Mouse (Mus musculus): Measurements from ENCODE around the gene Ahcyl2. TPM values are rescaled to one million over a fixed set of nuclear protein-coding genes. Genes with fewer than 3 reads are reported as not detected.

Ahcyl2 gene
- polyA plus RNA-seq, 2 experiments = 20.8 to 23.3 TPM

GRCm38 (mm10) chr6:29821770-29822169 is 54.0 kb downstream of the Ahcyl2 start:
- Histone ChIP-seq H3K27ac (replicated peaks; ENCODE audit: low read depth, low read length) (no peak overlapping the region), H3K9me3 (ENCODE audit: control insufficient read depth, low read length) (no peaks in the 10 kb centered on the region), H3K9ac (ENCODE audit: low read depth, low read length, severe bottlenecking) (no peak overlapping the region), H3K4me2 (replicated peaks; ENCODE audit: low read depth, low read length, severe bottlenecking) (no peak overlapping the region), H3K36me3 (ENCODE audit: control insufficient read depth, insufficient read depth, low read length) (0 out of 2 replicates have a peak, but pooled peaks cover 4% of the 10 kb centered on the region), H3K4me3 (replicated peaks; ENCODE audit: low read length) (no peak overlapping the region), H3K4me1 (ENCODE audit: control insufficient read depth, insufficient read depth, low read length) (no peaks in the 10 kb centered on the region), H3K27me3 (ENCODE audit: control insufficient read depth, insufficient read depth, low read length) (no peaks in the 10 kb centered on the region)
- DNase-seq (ENCODE audit: low spot score) (no peak), ATAC-seq (ENCODE audit: low FRiP score, low read depth) (no peak)
- no peak for TF ChIP-seq POLR2A (IDR thresholded peaks at IDR 0.05; ENCODE audit: borderline replicate concordance, extremely low read depth, insufficient read depth, insufficient read length)
- WGBS = 68% methylated on average over 1 of the region's 1 CpGs

GRCm38 (mm10) chr6:29825302-29825701 is 57.5 kb downstream of the Ahcyl2 start:
- WGBS = 53% methylated on average over 2 of the region's 2 CpGs
- Histone ChIP-seq H3K27ac (replicated peaks; ENCODE audit: low read depth, low read length) (no peak overlapping the region), H3K9ac (ENCODE audit: low read depth, low read length, severe bottlenecking) (no peak overlapping the region), H3K36me3 (ENCODE audit: control insufficient read depth, insufficient read depth, low read length) (0 out of 2 replicates have a peak, but pooled peaks cover 4% of the 10 kb centered on the region), H3K4me2 (replicated peaks; ENCODE audit: low read depth, low read length, severe bottlenecking) (no peak overlapping the region), H3K9me3 (ENCODE audit: control insufficient read depth, low read length) (no peaks in the 10 kb centered on the region), H3K4me3 (replicated peaks; ENCODE audit: low read length) (no peak overlapping the region), H3K27me3 (ENCODE audit: control insufficient read depth, insufficient read depth, low read length) (no peaks in the 10 kb centered on the region), H3K4me1 (ENCODE audit: control insufficient read depth, insufficient read depth, low read length) (no peaks in the 10 kb centered on the region)
- no peak for TF ChIP-seq POLR2A (IDR thresholded peaks at IDR 0.05; ENCODE audit: borderline replicate concordance, extremely low read depth, insufficient read depth, insufficient read length)
- no peak for DNase-seq (ENCODE audit: low spot score)
- ATAC-seq (ENCODE audit: low FRiP score, low read depth) = no peak

- no peak overlapping the region for H3K9ac ChIP-seq (ENCODE audit: low read depth, low read length, severe bottlenecking)
- DNase-seq (ENCODE audit: low spot score) (no peak), ATAC-seq (ENCODE audit: low FRiP score, low read depth) (no peak)
- TF ChIP-seq POLR2A (IDR thresholded peaks at IDR 0.05; ENCODE audit: borderline replicate concordance, extremely low read depth, insufficient read depth, insufficient read length) = no peak
- no peaks in the 10 kb centered on the region for H3K27me3 ChIP-seq (ENCODE audit: control insufficient read depth, insufficient read depth, low read length)
- H3K4me2 ChIP-seq (replicated peaks; ENCODE audit: low read depth, low read length, severe bottlenecking) = no peak overlapping the region
- WGBS = 79% methylated on average over 5 of the region's 5 CpGs
- H3K4me1 ChIP-seq (ENCODE audit: control insufficient read depth, insufficient read depth, low read length) = no peaks in the 10 kb centered on the region
- H3K9me3 ChIP-seq (ENCODE audit: control insufficient read depth, low read length) = no peaks in the 10 kb centered on the region
- no peak overlapping the region for H3K27ac ChIP-seq (replicated peaks; ENCODE audit: low read depth, low read length)
- H3K36me3 ChIP-seq (ENCODE audit: control insufficient read depth, insufficient read depth, low read length) = 0 out of 2 replicates have a peak, but pooled peaks cover 2% of the 10 kb centered on the region
- H3K4me3 ChIP-seq (replicated peaks; ENCODE audit: low read length) = no peak overlapping the region
Observed at GRCm38 (mm10) chr6:29827291-29828242, 59.8 kb downstream of the Ahcyl2 start.

GRCm38 (mm10) chr6:29828574-29829234 is 60.9 kb downstream of the Ahcyl2 start:
- H3K9me3 ChIP-seq (ENCODE audit: control insufficient read depth, low read length) = no peaks in the 10 kb centered on the region
- no peak overlapping the region for H3K27ac ChIP-seq (replicated peaks; ENCODE audit: low read depth, low read length)
- DNase-seq (ENCODE audit: low spot score) = no peak
- no peaks in the 10 kb centered on the region for H3K36me3 ChIP-seq (ENCODE audit: control insufficient read depth, insufficient read depth, low read length)
- no peak for ATAC-seq (ENCODE audit: low FRiP score, low read depth)
- TF ChIP-seq POLR2A (IDR thresholded peaks at IDR 0.05; ENCODE audit: borderline replicate concordance, extremely low read depth, insufficient read depth, insufficient read length) = no peak
- no peaks in the 10 kb centered on the region for H3K4me1 ChIP-seq (ENCODE audit: control insufficient read depth, insufficient read depth, low read length)
- WGBS = 68% methylated on average over 3 of the region's 3 CpGs
- no peak overlapping the region for H3K4me3 ChIP-seq (replicated peaks; ENCODE audit: low read length)
- no peaks in the 10 kb centered on the region for H3K27me3 ChIP-seq (ENCODE audit: control insufficient read depth, insufficient read depth, low read length)
- no peak overlapping the region for H3K9ac ChIP-seq (ENCODE audit: low read depth, low read length, severe bottlenecking)
- H3K4me2 ChIP-seq (replicated peaks; ENCODE audit: low read depth, low read length, severe bottlenecking) = no peak overlapping the region

GRCm38 (mm10) chr6:29832356-29832755 is 64.5 kb downstream of the Ahcyl2 start:
- H3K36me3 ChIP-seq (ENCODE audit: control insufficient read depth, insufficient read depth, low read length) = no peaks in the 10 kb centered on the region
- H3K9ac ChIP-seq (ENCODE audit: low read depth, low read length, severe bottlenecking) = no peak overlapping the region
- H3K4me2 ChIP-seq (replicated peaks; ENCODE audit: low read depth, low read length, severe bottlenecking) = no peak overlapping the region
- H3K27me3 ChIP-seq (ENCODE audit: control insufficient read depth, insufficient read depth, low read length) = no peaks in the 10 kb centered on the region
- DNase-seq (ENCODE audit: low spot score) (no peak), ATAC-seq (ENCODE audit: low FRiP score, low read depth) (no peak)
- H3K4me3 ChIP-seq (replicated peaks; ENCODE audit: low read length) = no peak overlapping the region
- TF ChIP-seq POLR2A (IDR thresholded peaks at IDR 0.05; ENCODE audit: borderline replicate concordance, extremely low read depth, insufficient read depth, insufficient read length) = no peak
- no peaks in the 10 kb centered on the region for H3K4me1 ChIP-seq (ENCODE audit: control insufficient read depth, insufficient read depth, low read length)
- no peak overlapping the region for H3K27ac ChIP-seq (replicated peaks; ENCODE audit: low read depth, low read length)
- H3K9me3 ChIP-seq (ENCODE audit: control insufficient read depth, low read length) = no peaks in the 10 kb centered on the region
- WGBS = 72% methylated on average over 4 of the region's 4 CpGs
